Mouse (Mus musculus) A20 (cell line): ENCODE results near the gene Wdr41.

Experiments
- DNase-seq: peaks from one replicate; pipeline ENCODE4 v3.0.0-alpha.2; 2011; ENCODE audit warnings: low read depth, low spot score

The Wdr41 gene

GRCm38 (mm10) chr13:95034715-95035114 lies 58.6 kb downstream of the Wdr41 start:
- no peak for DNase-seq

- no peak for DNase-seq
These were observed 62.1 kb downstream of the Wdr41 start for GRCm38 (mm10) chr13:95038200-95038599.

GRCm38 (mm10) chr13:95040140-95040738 lies 64.1 kb downstream of the Wdr41 start:
- peak; percentile 43 for DNase-seq

GRCm38 (mm10) chr13:95044108-95044507 lies 68.0 kb downstream of the Wdr41 start:
- DNase-seq: no peak

- no peak for DNase-seq
These were observed 74.3 kb downstream of the Wdr41 start for GRCm38 (mm10) chr13:95050398-95050797.

GRCm38 (mm10) chr13:95052421-95052820 lies 76.3 kb downstream of the Wdr41 start:
- no peak for DNase-seq

GRCm38 (mm10) chr13:95055742-95056388 lies 79.7 kb downstream of the Wdr41 start:
- DNase-seq: peak; percentile 16

- no peak for DNase-seq
These were observed 80.5 kb downstream of the Wdr41 start for GRCm38 (mm10) chr13:95056501-95057280.

GRCm38 (mm10) chr13:95058885-95059284 lies 82.7 kb downstream of the Wdr41 start:
- no peak for DNase-seq

- no peak for DNase-seq
These were observed 87.4 kb downstream of the Wdr41 start for GRCm38 (mm10) chr13:95063390-95064017.

- DNase-seq: peak; percentile 59
These were observed 91.7 kb downstream of the Wdr41 start for GRCm38 (mm10) chr13:95067854-95068253.

- peak; percentile 21 for DNase-seq
These were observed 94.1 kb downstream of the Wdr41 start for GRCm38 (mm10) chr13:95070268-95070667.
